Mouse (Mus musculus) hindbrain, embryonic 13.5 days (tissue): Measurements from ENCODE around the gene Gm17349. TPM values are rescaled to one million over a fixed set of nuclear protein-coding genes. Genes with fewer than 3 reads are reported as not detected.
"Not testable (repeated sequence)": the region's sequence is repeated elsewhere in the genome, so short reads cannot be mapped to it uniquely, and the experiment has no call there.

Experiments used
- ATAC-seq: fragments of 200-750 bp; cut with Nextera tagmentation; 2 replicates; pipeline ENCODE4 v1.8.0; 2017; ENCODE audit warnings: moderate TSS enrichment; ENCODE audit not compliant: low FRiP score
- H3K27ac ChIP-seq: fragments of 300-500 bp; sonication (generic); 2 replicates; pipeline ENCODE4 v1.5.1; 2015; ENCODE audit warnings: inconsistent platforms, mild to moderate bottlenecking, moderate library complexity
- H3K27me3 ChIP-seq: fragments of 300-500 bp; sonication (generic); 2 replicates; pipeline ENCODE4 v1.6.1; 2015; ENCODE audit warnings: mild to moderate bottlenecking, inconsistent platforms
- H3K36me3 ChIP-seq: fragments of 300-500 bp; sonication (generic); 2 replicates; pipeline ENCODE4 v1.6.1; 2015; ENCODE audit warnings: mild to moderate bottlenecking, inconsistent platforms
- H3K4me1 ChIP-seq: fragments of 300-500 bp; sonication (generic); replicated peaks from 2 replicates; pipeline ENCODE4 v1.6.1; 2015; ENCODE audit warnings: inconsistent platforms
- H3K4me2 ChIP-seq: fragments of 300-500 bp; sonication (generic); 2 replicates; pipeline ENCODE4 v1.6.1; 2015; ENCODE audit warnings: inconsistent platforms, mild to moderate bottlenecking, moderate library complexity
- H3K4me3 ChIP-seq: fragments of 300-500 bp; sonication (generic); 2 replicates; pipeline ENCODE4 v1.5.1; 2015; ENCODE audit warnings: mild to moderate bottlenecking, inconsistent platforms
- H3K9ac ChIP-seq: fragments of 300-500 bp; sonication (generic); 2 replicates; pipeline ENCODE4 v1.6.1; 2015; ENCODE audit warnings: mild to moderate bottlenecking, inconsistent platforms
- H3K9me3 ChIP-seq: fragments of 300-500 bp; sonication (generic); 2 replicates; pipeline ENCODE4 v1.6.1; 2016; ENCODE audit warnings: inconsistent platforms
- WGBS: fragments of 180-500 bp; shearing (Covaris S2); methylation state at CpG from one replicate; pipeline ENCODE4 v1.1.7; 2015; 5-methylcytosine and 5-hydroxymethylcytosine counted together
- polyA plus RNA-seq: library from polyadenylated mRNA; unstranded; fragments of >200 nt; fragmentation: Nextera tagmentation; extraction: Ambion mirVana; gene quantifications from 2 replicates; pipeline ENCODE4 v1.2.1, GENCODE M21; 2015

Gm17349 gene
- not detected in 2 replicates for polyA plus RNA-seq

DNA sequence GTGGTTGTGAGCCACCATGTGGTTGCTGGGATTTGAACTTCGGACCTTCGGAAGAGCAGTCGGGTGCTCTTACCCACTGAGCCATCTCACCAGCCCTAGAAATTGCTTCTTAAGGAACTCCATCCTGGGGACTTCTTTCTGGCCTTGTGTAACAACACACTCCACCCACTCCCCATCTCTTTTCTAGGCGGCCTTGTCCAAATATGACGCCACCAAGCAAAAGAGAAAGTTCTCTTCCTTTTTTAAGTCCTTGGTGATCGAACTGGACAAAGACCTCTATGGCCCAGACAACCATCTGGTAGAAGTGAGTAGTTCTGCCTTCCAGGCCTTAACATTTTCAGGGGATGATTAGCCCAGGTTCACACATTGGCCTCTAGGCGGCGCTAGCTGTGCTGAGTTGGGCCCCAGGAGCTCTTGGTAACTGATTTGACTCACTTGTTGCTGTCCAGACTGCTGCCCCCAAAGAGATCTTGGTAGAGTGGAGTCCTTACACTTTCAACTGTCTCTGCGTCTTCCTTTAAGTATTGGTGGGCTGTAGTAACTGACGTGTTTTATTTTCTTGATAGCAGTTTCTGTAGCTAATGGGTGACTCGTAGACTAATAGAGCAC lies at the start of gene Gm17349:
Gene Gm17349 (minus strand): TSS at position 51 of the 609 bp plus-strand sequence.
- WGBS, result 64% methylated on average over 11 of the region's 11 CpGs
- Histone ChIP-seq H3K9ac (peak within 1 kb of the TSS; percentile 97), H3K9me3 (no peaks in the 10 kb centered on the region), H3K4me1 (peaks cover 33% of the 10 kb centered on the region), H3K4me2 (peak within 1 kb of the TSS; percentile 98), H3K36me3 (peaks cover 63% of the 10 kb centered on the region), H3K27me3 (no peaks in the 10 kb centered on the region), H3K27ac (peak within 1 kb of the TSS; percentile 99), H3K4me3 (peak within 1 kb of the TSS; percentile 79)
- no peak for ATAC-seq

GRCm38 (mm10) chr15:99754204-99754603 lies 48.9 kb upstream of the Gm17349 start:
- Histone ChIP-seq H3K4me2 (no peak overlapping the region), H3K9me3 (no peaks in the 10 kb centered on the region), H3K27me3 (no peaks in the 10 kb centered on the region), H3K4me1 (peaks cover 13% of the 10 kb centered on the region; the same call in 1 of the 2 replicates), H3K36me3 (peaks cover 7% of the 10 kb centered on the region), H3K27ac (no peak overlapping the region), H3K4me3 (no peak overlapping the region), H3K9ac (no peak overlapping the region)
- no peak for ATAC-seq
- WGBS, result 71% methylated on average over 3 of the region's 3 CpGs

DNA sequence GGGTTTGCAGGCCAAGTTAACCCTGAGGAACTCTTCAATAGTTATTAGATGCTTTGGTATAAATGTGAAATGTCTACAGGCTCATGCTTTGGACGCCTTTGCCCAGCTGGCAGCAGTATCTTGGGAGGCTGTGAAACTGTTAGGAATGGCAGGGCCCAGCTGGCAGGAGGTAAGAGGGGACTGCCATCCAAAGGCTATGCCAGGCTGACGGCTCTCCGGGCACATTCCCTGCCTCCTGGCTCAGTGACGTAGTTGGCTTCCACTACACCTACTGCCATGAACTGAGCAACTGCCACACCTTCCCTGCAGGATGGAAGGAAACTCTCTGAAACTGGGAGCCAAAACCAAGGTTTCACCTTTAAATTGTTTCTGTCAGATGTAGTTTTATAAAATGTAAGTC lies 34.9 kb upstream of the Gm17349 start:
- ATAC-seq, result no peak

GRCm38 (mm10) chr15:99736675-99737074 lies 31.4 kb upstream of the Gm17349 start:
- no peaks in the 10 kb centered on the region for H3K9me3 ChIP-seq
- peaks cover 87% of the 10 kb centered on the region for H3K36me3 ChIP-seq
- H3K27me3 ChIP-seq, result no peaks in the 10 kb centered on the region
- H3K9ac ChIP-seq, result no peak overlapping the region
- H3K4me1 ChIP-seq, result no peaks in the 10 kb centered on the region
- H3K4me2 ChIP-seq, result no peak overlapping the region
- H3K4me3 ChIP-seq, result no peak overlapping the region
- WGBS, result 92% methylated on average over 11 of the region's 11 CpGs
- H3K27ac ChIP-seq, result no peak overlapping the region
- ATAC-seq, result no peak

More for the DNA sequence above, 34.9 kb upstream of the Gm17349 start:
- Histone ChIP-seq H3K27me3 (no peaks in the 10 kb centered on the region), H3K4me2 (no peak overlapping the region), H3K9me3 (no peaks in the 10 kb centered on the region), H3K4me3 (no peak overlapping the region), H3K36me3 (peaks cover 90% of the 10 kb centered on the region), H3K4me1 (no peaks in the 10 kb centered on the region), H3K27ac (no peak overlapping the region), H3K9ac (no peak overlapping the region)
- 96% methylated on average over 4 of the region's 4 CpGs for WGBS

DNA sequence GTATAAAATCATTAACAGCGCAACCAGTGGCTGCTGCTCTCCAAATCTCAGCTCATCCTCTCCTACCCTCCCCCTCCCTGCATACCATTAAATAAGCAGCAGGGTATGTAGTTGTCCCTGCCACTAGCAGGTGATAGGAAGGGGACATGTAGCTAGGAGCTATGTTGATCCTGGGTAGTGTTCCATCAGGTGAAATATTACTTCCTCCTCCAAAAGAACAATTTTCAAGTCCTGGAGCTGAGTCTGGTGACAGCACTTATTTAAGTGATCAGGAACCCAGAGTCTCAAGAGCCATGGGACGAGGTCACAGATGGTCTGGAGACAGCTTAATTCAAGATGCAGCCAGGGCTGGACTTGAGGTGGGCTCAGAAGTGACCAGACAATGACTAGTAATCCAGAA lies 30.3 kb upstream of the Gm17349 start:
- no peaks in the 10 kb centered on the region for H3K9me3 ChIP-seq
- no peaks in the 10 kb centered on the region for H3K27me3 ChIP-seq
- WGBS, result 89% methylated on average over 2 of the region's 2 CpGs
- H3K4me3 ChIP-seq, result no peak overlapping the region
- ATAC-seq, result no peak
- no peak overlapping the region for H3K27ac ChIP-seq
- H3K4me2 ChIP-seq, result no peak overlapping the region
- H3K9ac ChIP-seq, result no peak overlapping the region
- H3K4me1 ChIP-seq, result no peaks in the 10 kb centered on the region
- peaks cover 81% of the 10 kb centered on the region for H3K36me3 ChIP-seq

GRCm38 (mm10) chr15:99733186-99733585 lies 27.9 kb upstream of the Gm17349 start:
- no peaks in the 10 kb centered on the region for H3K27me3 ChIP-seq
- H3K4me2 ChIP-seq, result no peak overlapping the region
- H3K4me3 ChIP-seq, result no peak overlapping the region
- H3K9ac ChIP-seq, result no peak overlapping the region
- WGBS, result over 99% methylated on average over 5 of the region's 5 CpGs
- no peaks in the 10 kb centered on the region for H3K4me1 ChIP-seq
- no peak for ATAC-seq
- peaks cover 77% of the 10 kb centered on the region for H3K36me3 ChIP-seq
- no peak overlapping the region for H3K27ac ChIP-seq
- H3K9me3 ChIP-seq, result no peaks in the 10 kb centered on the region

DNA sequence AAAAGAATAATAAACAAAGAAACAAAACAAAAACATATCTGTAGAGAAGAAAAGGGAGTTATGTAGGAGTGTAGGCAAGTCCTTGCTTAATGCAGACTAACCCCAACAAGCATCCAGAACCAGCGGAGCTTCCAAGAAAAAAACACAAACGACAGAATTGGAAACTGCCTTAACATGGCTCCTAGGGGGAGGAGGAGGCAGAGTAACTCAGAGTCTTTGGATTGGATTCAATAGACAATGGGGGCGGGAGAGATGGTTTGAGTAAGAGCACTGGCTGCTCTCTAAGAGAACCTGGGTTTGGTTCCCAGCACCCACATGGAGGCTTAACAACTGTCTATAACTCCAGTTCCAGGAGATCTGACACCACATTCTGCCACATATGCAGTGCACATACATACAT lies 26.4 kb upstream of the Gm17349 start:
- WGBS, result 89% methylated on average over 3 of the region's 3 CpGs
- H3K36me3 ChIP-seq, result peaks cover 72% of the 10 kb centered on the region
- H3K27ac ChIP-seq, result no peak overlapping the region
- ATAC-seq, result no peak
- peaks cover 4% of the 10 kb centered on the region for H3K4me1 ChIP-seq
- no peak overlapping the region for H3K4me2 ChIP-seq
- H3K9me3 ChIP-seq, result no peaks in the 10 kb centered on the region
- no peak overlapping the region for H3K4me3 ChIP-seq
- no peaks in the 10 kb centered on the region for H3K27me3 ChIP-seq
- no peak overlapping the region for H3K9ac ChIP-seq

- Histone ChIP-seq H3K4me2 (no peak overlapping the region), H3K9ac (no peak overlapping the region), H3K27ac (no peak overlapping the region), H3K4me1 (peaks cover 9% of the 10 kb centered on the region), H3K9me3 (no peaks in the 10 kb centered on the region), H3K27me3 (no peaks in the 10 kb centered on the region), H3K36me3 (peaks cover 66% of the 10 kb centered on the region), H3K4me3 (no peak overlapping the region)
- ATAC-seq, result no peak
- WGBS, result 100% methylated on average over 2 of the region's 2 CpGs
These were observed 25.9 kb upstream of the Gm17349 start for GRCm38 (mm10) chr15:99731167-99731566.

DNA sequence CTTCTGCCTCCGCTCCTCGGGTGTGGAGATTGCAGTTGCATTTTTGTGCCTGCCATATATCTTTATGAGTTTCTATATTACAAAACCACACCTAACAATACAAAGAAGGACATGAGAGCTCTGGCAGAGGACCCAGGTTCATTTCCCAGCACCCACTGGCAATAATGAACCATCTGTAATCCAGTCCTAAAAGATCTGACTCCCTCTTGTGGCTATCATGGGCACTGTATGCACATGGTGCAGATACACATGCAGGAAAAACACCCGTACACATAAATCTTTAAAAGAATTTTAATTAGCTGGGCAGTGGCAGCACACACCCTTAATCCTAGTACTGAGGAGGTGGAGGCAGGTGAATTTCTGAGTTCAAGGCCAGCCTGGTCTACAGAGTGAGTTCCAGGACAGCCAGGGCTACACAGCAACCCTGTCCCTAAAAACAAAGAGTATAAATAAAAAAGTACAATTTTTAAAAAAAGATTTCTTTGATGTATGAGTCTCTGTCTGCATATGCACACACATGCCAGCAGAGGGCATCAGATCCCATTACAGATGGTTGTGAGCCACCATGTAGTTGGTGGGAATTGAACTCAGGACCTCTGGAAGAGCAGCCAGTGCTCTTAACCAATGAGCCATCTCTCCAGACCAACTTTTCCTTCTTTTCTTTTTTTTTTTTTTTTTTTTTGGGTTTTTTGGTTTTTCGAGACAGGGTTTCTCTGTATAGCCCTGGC lies 23.9 kb upstream of the Gm17349 start:
- no peaks in the 10 kb centered on the region for H3K9me3 ChIP-seq
- no peak overlapping the region for H3K4me2 ChIP-seq
- H3K27me3 ChIP-seq, result no peaks in the 10 kb centered on the region
- ATAC-seq, result no peak
- H3K9ac ChIP-seq, result no peak overlapping the region
- H3K27ac ChIP-seq, result no peak overlapping the region
- H3K4me3 ChIP-seq, result no peak overlapping the region
- H3K4me1 ChIP-seq, result peaks cover 21% of the 10 kb centered on the region
- 97% methylated on average over 4 of the region's 4 CpGs for WGBS
- H3K36me3 ChIP-seq, result peaks cover 48% of the 10 kb centered on the region

- H3K9me3 ChIP-seq, result no peaks in the 10 kb centered on the region
- no peaks in the 10 kb centered on the region for H3K27me3 ChIP-seq
- peaks cover 46% of the 10 kb centered on the region for H3K36me3 ChIP-seq
- no peak overlapping the region for H3K4me3 ChIP-seq
- 98% methylated on average over 5 of the region's 5 CpGs for WGBS
- H3K4me1 ChIP-seq, result peaks cover 31% of the 10 kb centered on the region
- H3K27ac ChIP-seq, result no peak overlapping the region
- ATAC-seq, result no peak
- no peak overlapping the region for H3K4me2 ChIP-seq
- no peak overlapping the region for H3K9ac ChIP-seq
These were observed 22.9 kb upstream of the Gm17349 start for GRCm38 (mm10) chr15:99728211-99728610.

- Histone ChIP-seq H3K4me2 (no peak overlapping the region), H3K27me3 (no peaks in the 10 kb centered on the region), H3K4me1 (peaks cover 36% of the 10 kb centered on the region), H3K9ac (no peak overlapping the region), H3K4me3 (no peak overlapping the region), H3K9me3 (no peaks in the 10 kb centered on the region), H3K36me3 (peaks cover 47% of the 10 kb centered on the region), H3K27ac (no peak overlapping the region)
- no peak for ATAC-seq
- WGBS, result 97% methylated on average over 12 of the region's 12 CpGs
These were observed 22.2 kb upstream of the Gm17349 start for GRCm38 (mm10) chr15:99727525-99727924.

GRCm38 (mm10) chr15:99727039-99727438 lies 21.7 kb upstream of the Gm17349 start:
- 91% methylated on average over 4 of the region's 5 CpGs for WGBS
- Histone ChIP-seq H3K36me3 (peaks cover 51% of the 10 kb centered on the region), H3K4me1 (peaks cover 36% of the 10 kb centered on the region)
- not testable (repeated sequence) for H3K4me3 ChIP-seq, ATAC-seq, H3K9ac ChIP-seq, H3K27me3 ChIP-seq, H3K27ac ChIP-seq, H3K4me2 ChIP-seq, H3K9me3 ChIP-seq

DNA sequence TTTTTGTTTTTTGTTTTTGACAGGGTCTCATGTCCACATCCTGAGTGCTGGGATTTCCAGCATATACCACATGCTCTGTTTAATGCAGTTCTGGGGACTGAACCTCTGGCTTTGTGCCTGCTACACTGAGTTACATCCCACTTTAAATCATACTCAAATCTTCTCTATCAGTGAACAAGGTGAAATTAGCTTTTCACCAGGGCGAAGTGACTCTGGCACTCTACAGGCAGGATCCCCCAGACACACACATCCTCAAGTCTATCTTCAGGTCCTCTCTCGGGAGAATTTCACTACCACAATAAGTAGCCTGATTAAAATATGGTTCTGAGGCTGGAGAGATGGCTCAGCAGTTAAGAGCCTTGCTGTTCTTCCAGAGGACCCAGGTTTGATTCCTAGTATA lies 21.3 kb upstream of the Gm17349 start:
- 81% methylated on average over 2 of the region's 2 CpGs for WGBS
- H3K27me3 ChIP-seq, result no peaks in the 10 kb centered on the region
- no peak overlapping the region for H3K27ac ChIP-seq
- H3K9me3 ChIP-seq, result no peaks in the 10 kb centered on the region
- no peak for ATAC-seq
- peak overlapping the region; percentile 97 for H3K4me3 ChIP-seq
- H3K36me3 ChIP-seq, result peaks cover 54% of the 10 kb centered on the region
- H3K9ac ChIP-seq, result peak overlapping the region; percentile 96
- peaks cover 36% of the 10 kb centered on the region for H3K4me1 ChIP-seq
- H3K4me2 ChIP-seq, result peak overlapping the region; percentile 81
